Mouse (Mus musculus) hindbrain, embryonic 15.5 days (tissue): Measurements from ENCODE around the gene Ccser1. TPM values are rescaled to one million over a fixed set of nuclear protein-coding genes. Genes with fewer than 3 reads are reported as not detected.

Source experiments
- ATAC-seq: fragments of 200-750 bp; cut with Nextera tagmentation; 2 replicates; pipeline ENCODE4 v1.8.0; 2017; ENCODE audit warnings: low read depth, moderate number of reproducible peaks, moderate TSS enrichment; ENCODE audit not compliant: low FRiP score
- H3K27ac ChIP-seq: fragments of 300-500 bp; sonication (generic); replicated peaks from 2 replicates; pipeline ENCODE4 v1.5.1; 2015; ENCODE audit warnings: mild to moderate bottlenecking, inconsistent platforms
- H3K27me3 ChIP-seq: fragments of 300-500 bp; sonication (generic); 2 replicates; pipeline ENCODE4 v1.6.1; 2015; ENCODE audit warnings: control low read depth, inconsistent platforms
- H3K36me3 ChIP-seq: fragments of 300-500 bp; sonication (generic); 2 replicates; pipeline ENCODE4 v1.6.1; 2015; ENCODE audit warnings: control low read depth, inconsistent platforms
- H3K4me1 ChIP-seq: fragments of 300-500 bp; sonication (generic); replicated peaks from 2 replicates; pipeline ENCODE4 v1.6.1; 2015; ENCODE audit warnings: control low read depth, inconsistent platforms
- H3K4me2 ChIP-seq: fragments of 300-500 bp; sonication (generic); 2 replicates; pipeline ENCODE4 v1.6.1; 2015; ENCODE audit warnings: moderate library complexity, mild to moderate bottlenecking, inconsistent platforms
- H3K4me3 ChIP-seq: fragments of 300-500 bp; sonication (generic); 2 replicates; pipeline ENCODE4 v1.5.1; 2015; ENCODE audit warnings: mild to moderate bottlenecking, inconsistent platforms
- H3K9ac ChIP-seq: fragments of 300-500 bp; sonication (generic); 2 replicates; pipeline ENCODE4 v1.6.1; 2015; ENCODE audit warnings: inconsistent platforms
- H3K9me3 ChIP-seq: fragments of 300-500 bp; sonication (generic); 2 replicates; pipeline ENCODE4 v1.6.1; 2016; ENCODE audit warnings: control low read depth, inconsistent platforms
- WGBS: fragments of 180-500 bp; shearing (Covaris S2); methylation state at CpG from one replicate; pipeline ENCODE4 v1.1.7; 2015; 5-methylcytosine and 5-hydroxymethylcytosine counted together
- polyA plus RNA-seq: library from polyadenylated mRNA; unstranded; fragments of >200 nt; fragmentation: Nextera tagmentation; extraction: Ambion mirVana; gene quantifications from 2 replicates; pipeline ENCODE4 v1.2.1, GENCODE M21; 2015

Gene Ccser1
- polyA plus RNA-seq, 1 experiment from 2014 or later: 24.9 TPM

GRCm38 (mm10) chr6:61491979-61492821 lies 312.1 kb downstream of the Ccser1 start:
- Histone ChIP-seq H3K9me3 (no peaks in the 10 kb centered on the region), H3K27me3 (no peaks in the 10 kb centered on the region), H3K4me2 (no peak overlapping the region), H3K4me3 (no peak overlapping the region), H3K9ac (no peak overlapping the region), H3K4me1 (peaks cover 6% of the 10 kb centered on the region), H3K36me3 (no peaks in the 10 kb centered on the region), H3K27ac (no peak overlapping the region)
- 43% methylated on average over 4 of the region's 4 CpGs for WGBS
- ATAC-seq: peak; percentile 48; the same call in 1 of the 2 replicates

- Histone ChIP-seq H3K4me1 (peaks cover 6% of the 10 kb centered on the region), H3K36me3 (no peaks in the 10 kb centered on the region), H3K27ac (no peak overlapping the region), H3K9ac (no peak overlapping the region), H3K4me2 (no peak overlapping the region), H3K9me3 (no peaks in the 10 kb centered on the region), H3K27me3 (no peaks in the 10 kb centered on the region), H3K4me3 (no peak overlapping the region)
- ATAC-seq: no peak
- WGBS: 91% methylated on average over 5 of the region's 5 CpGs
Observed at GRCm38 (mm10) chr6:61493386-61493785, 313.3 kb downstream of the Ccser1 start.

- H3K27me3 ChIP-seq: no peaks in the 10 kb centered on the region
- no peaks in the 10 kb centered on the region for H3K9me3 ChIP-seq
- WGBS: 80% methylated on average over 2 of the region's 2 CpGs
- ATAC-seq: no peak
- no peaks in the 10 kb centered on the region for H3K4me1 ChIP-seq
- H3K4me2 ChIP-seq: no peak overlapping the region
- H3K4me3 ChIP-seq: no peak overlapping the region
- H3K36me3 ChIP-seq: no peaks in the 10 kb centered on the region
- H3K27ac ChIP-seq: no peak overlapping the region
- no peak overlapping the region for H3K9ac ChIP-seq
Observed at GRCm38 (mm10) chr6:61515310-61515709, 335.2 kb downstream of the Ccser1 start.

- Histone ChIP-seq H3K9me3 (no peaks in the 10 kb centered on the region), H3K27me3 (no peaks in the 10 kb centered on the region), H3K4me3 (no peak overlapping the region), H3K36me3 (no peaks in the 10 kb centered on the region), H3K9ac (no peak overlapping the region), H3K27ac (no peak overlapping the region), H3K4me1 (no peaks in the 10 kb centered on the region), H3K4me2 (no peak overlapping the region)
- no peak for ATAC-seq
- 81% methylated on average over 2 of the region's 2 CpGs for WGBS
Observed at GRCm38 (mm10) chr6:61521587-61521986, 341.5 kb downstream of the Ccser1 start.

GRCm38 (mm10) chr6:61522108-61522507 lies 342.0 kb downstream of the Ccser1 start:
- ATAC-seq: no peak
- Histone ChIP-seq H3K4me3 (no peak overlapping the region), H3K9me3 (no peaks in the 10 kb centered on the region), H3K4me2 (no peak overlapping the region), H3K36me3 (no peaks in the 10 kb centered on the region), H3K27ac (no peak overlapping the region), H3K9ac (no peak overlapping the region), H3K4me1 (no peaks in the 10 kb centered on the region), H3K27me3 (no peaks in the 10 kb centered on the region)
- 44% methylated on average over 3 of the region's 3 CpGs for WGBS

GRCm38 (mm10) chr6:61523748-61524493 lies 343.8 kb downstream of the Ccser1 start:
- Histone ChIP-seq H3K27me3 (no peaks in the 10 kb centered on the region), H3K9me3 (no peaks in the 10 kb centered on the region), H3K4me2 (no peak overlapping the region), H3K9ac (no peak overlapping the region), H3K4me3 (no peak overlapping the region), H3K4me1 (no peaks in the 10 kb centered on the region), H3K36me3 (no peaks in the 10 kb centered on the region), H3K27ac (no peak overlapping the region)
- WGBS: 51% methylated on average over 14 of the region's 14 CpGs
- ATAC-seq: no peak

- no peak overlapping the region for H3K9ac ChIP-seq
- no peaks in the 10 kb centered on the region for H3K9me3 ChIP-seq
- peaks cover 10% of the 10 kb centered on the region; the same call in 1 of the 2 replicates for H3K4me1 ChIP-seq
- H3K4me3 ChIP-seq: no peak overlapping the region
- no peak; the same call in 1 of the 2 replicates for ATAC-seq
- H3K36me3 ChIP-seq: no peaks in the 10 kb centered on the region
- no peaks in the 10 kb centered on the region for H3K27me3 ChIP-seq
- H3K27ac ChIP-seq: no peak overlapping the region
- H3K4me2 ChIP-seq: no peak overlapping the region
Observed at GRCm38 (mm10) chr6:61540732-61541131, 360.6 kb downstream of the Ccser1 start.

GRCm38 (mm10) chr6:61543459-61544044 lies 363.4 kb downstream of the Ccser1 start:
- Histone ChIP-seq H3K4me1 (peaks cover 10% of the 10 kb centered on the region; the same call in 1 of the 2 replicates), H3K4me3 (no peak overlapping the region), H3K4me2 (peak overlapping the region; percentile 33), H3K36me3 (no peaks in the 10 kb centered on the region), H3K27ac (no peak overlapping the region), H3K27me3 (no peaks in the 10 kb centered on the region), H3K9me3 (no peaks in the 10 kb centered on the region), H3K9ac (no peak overlapping the region)
- 36% methylated on average over 7 of the region's 7 CpGs for WGBS
- peak; percentile 51 for ATAC-seq

GRCm38 (mm10) chr6:61567551-61567950 lies 387.4 kb downstream of the Ccser1 start:
- 49% methylated on average over 2 of the region's 2 CpGs for WGBS

GRCm38 (mm10) chr6:61567967-61568366 lies 387.8 kb downstream of the Ccser1 start:
- Histone ChIP-seq H3K4me1 (no peaks in the 10 kb centered on the region), H3K4me3 (no peak overlapping the region), H3K27me3 (no peaks in the 10 kb centered on the region), H3K9ac (no peak overlapping the region), H3K4me2 (no peak overlapping the region), H3K27ac (no peak overlapping the region), H3K9me3 (no peaks in the 10 kb centered on the region), H3K36me3 (0 out of 2 replicates have a peak, but pooled peaks cover 5% of the 10 kb centered on the region)
- WGBS: 82% methylated on average over 8 of the region's 8 CpGs
- ATAC-seq: no peak

More at GRCm38 (mm10) chr6:61567551-61567950, 387.4 kb downstream of the Ccser1 start:
- Histone ChIP-seq H3K27ac (no peak overlapping the region), H3K9ac (no peak overlapping the region), H3K9me3 (no peaks in the 10 kb centered on the region), H3K4me1 (no peaks in the 10 kb centered on the region), H3K36me3 (0 out of 2 replicates have a peak, but pooled peaks cover 5% of the 10 kb centered on the region), H3K4me2 (no peak overlapping the region), H3K27me3 (no peaks in the 10 kb centered on the region), H3K4me3 (no peak overlapping the region)
- ATAC-seq: no peak

- no peak overlapping the region for H3K4me2 ChIP-seq
- ATAC-seq: no peak
Observed at GRCm38 (mm10) chr6:61581696-61582095, 401.6 kb downstream of the Ccser1 start.

GRCm38 (mm10) chr6:61588999-61589398 lies 408.9 kb downstream of the Ccser1 start:
- no peak for ATAC-seq
- 73% methylated on average over 2 of the region's 2 CpGs for WGBS
- Histone ChIP-seq H3K27ac (no peak overlapping the region), H3K27me3 (no peaks in the 10 kb centered on the region), H3K4me3 (no peak overlapping the region), H3K36me3 (no peaks in the 10 kb centered on the region), H3K4me1 (no peaks in the 10 kb centered on the region), H3K9ac (no peak overlapping the region), H3K4me2 (no peak overlapping the region), H3K9me3 (no peaks in the 10 kb centered on the region)

More at GRCm38 (mm10) chr6:61581696-61582095, 401.6 kb downstream of the Ccser1 start:
- Histone ChIP-seq H3K4me3 (no peak overlapping the region), H3K36me3 (no peaks in the 10 kb centered on the region), H3K4me1 (no peaks in the 10 kb centered on the region), H3K9ac (no peak overlapping the region), H3K27ac (no peak overlapping the region), H3K27me3 (no peaks in the 10 kb centered on the region), H3K9me3 (no peaks in the 10 kb centered on the region)
